Mouse (Mus musculus): ENCODE results near the gene Abhd15. TPM values are rescaled to one million over a fixed set of nuclear protein-coding genes. Genes with fewer than 3 reads are reported as not detected.

The Abhd15 gene
- total and polyA plus RNA-seq, 2 experiments from 2014 or later: 1.2 to 2.1 TPM

DNA sequence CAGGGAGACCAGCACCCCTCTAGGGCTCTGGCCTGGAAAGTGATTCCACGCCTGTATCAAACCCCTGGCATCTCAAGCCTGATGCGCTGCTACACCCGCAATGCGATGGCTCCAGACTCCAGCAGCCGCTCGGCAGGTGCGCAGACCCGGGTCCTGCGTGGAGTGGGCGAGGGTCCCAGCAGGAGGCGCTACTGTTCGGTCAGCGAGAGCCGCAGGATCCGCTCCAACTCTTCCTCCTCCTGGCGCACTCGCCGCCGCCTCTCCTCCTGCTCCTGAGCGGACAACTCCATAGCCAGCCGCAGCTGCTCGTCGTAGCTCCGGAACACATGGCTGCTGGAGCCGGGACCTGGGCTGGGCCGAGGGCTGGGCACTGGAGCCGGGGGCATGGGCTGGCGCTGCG lies 43.5 kb upstream of the Abhd15 start:
- 81% methylated on average over 29 of the region's 29 CpGs for WGBS
- TF ChIP-seq EP300 (IDR thresholded peaks at IDR 0.05; ENCODE audit: low read depth) (no peak), CTCF (IDR thresholded peaks at IDR 0.05; ENCODE audit: low read depth) (no peak)
- no peaks in the 10 kb centered on the region for H3K27me3 ChIP-seq (ENCODE audit: control insufficient read depth, insufficient read depth, low read length)
- peaks cover 11% of the 10 kb centered on the region for H3K36me3 ChIP-seq (replicated peaks; ENCODE audit: control insufficient read depth, insufficient read depth, low read length)
- no peak overlapping the region for H3K27ac ChIP-seq (ENCODE audit: low read depth)
- no peak for ATAC-seq (ENCODE audit: insufficient read depth, low read depth)
- no peak for DNase-seq (ENCODE audit: low spot score)
- H3K4me3 ChIP-seq (ENCODE audit: low read depth, low read length): no peak overlapping the region
- H3K9me3 ChIP-seq (replicated peaks; ENCODE audit: control insufficient read depth, low read length): no peaks in the 10 kb centered on the region
- no peak overlapping the region for H3K9ac ChIP-seq (replicated peaks; ENCODE audit: low read depth, low read length)
- H3K4me2 ChIP-seq (ENCODE audit: low read depth, low read length): no peak overlapping the region
- H3K4me1 ChIP-seq (ENCODE audit: control insufficient read depth, insufficient read depth): no peaks in the 10 kb centered on the region; the same call in 1 of the 2 replicates

DNA sequence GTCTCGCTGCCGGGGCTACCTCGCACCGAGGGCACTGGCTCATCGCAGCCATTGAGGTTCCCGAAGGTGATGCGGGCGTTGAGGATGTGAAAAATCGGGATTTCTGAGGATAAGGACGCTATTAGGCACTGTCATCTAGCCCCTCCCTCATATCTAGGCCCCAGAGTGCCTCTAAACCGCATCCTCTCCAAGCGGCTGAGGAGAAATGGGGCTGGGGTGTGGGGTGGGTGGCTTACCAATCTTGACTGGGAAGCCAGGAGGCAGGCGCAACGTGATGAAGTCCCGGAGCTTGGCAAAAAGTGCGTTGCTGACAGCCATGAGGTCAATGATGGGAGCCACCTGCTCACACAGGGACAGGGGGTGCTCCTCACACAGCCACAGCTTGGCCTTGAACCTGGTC lies 42.1 kb upstream of the Abhd15 start:
- Histone ChIP-seq H3K9me3 (replicated peaks; ENCODE audit: control insufficient read depth, low read length) (no peaks in the 10 kb centered on the region), H3K4me1 (ENCODE audit: control insufficient read depth, insufficient read depth) (no peaks in the 10 kb centered on the region; the same call in 1 of the 2 replicates), H3K27ac (ENCODE audit: low read depth) (no peak overlapping the region), H3K4me2 (ENCODE audit: low read depth, low read length) (no peak overlapping the region), H3K27me3 (ENCODE audit: control insufficient read depth, insufficient read depth, low read length) (no peaks in the 10 kb centered on the region), H3K4me3 (ENCODE audit: low read depth, low read length) (no peak overlapping the region), H3K36me3 (replicated peaks; ENCODE audit: control insufficient read depth, insufficient read depth, low read length) (peaks cover 11% of the 10 kb centered on the region), H3K9ac (replicated peaks; ENCODE audit: low read depth, low read length) (no peak overlapping the region)
- no peak for ATAC-seq (ENCODE audit: insufficient read depth, low read depth)
- DNase-seq (ENCODE audit: low spot score): no peak
- WGBS: 81% methylated on average over 16 of the region's 16 CpGs
- TF ChIP-seq EP300 (IDR thresholded peaks at IDR 0.05; ENCODE audit: low read depth): no peak
- TF ChIP-seq CTCF (IDR thresholded peaks at IDR 0.05; ENCODE audit: low read depth): no peak

DNA sequence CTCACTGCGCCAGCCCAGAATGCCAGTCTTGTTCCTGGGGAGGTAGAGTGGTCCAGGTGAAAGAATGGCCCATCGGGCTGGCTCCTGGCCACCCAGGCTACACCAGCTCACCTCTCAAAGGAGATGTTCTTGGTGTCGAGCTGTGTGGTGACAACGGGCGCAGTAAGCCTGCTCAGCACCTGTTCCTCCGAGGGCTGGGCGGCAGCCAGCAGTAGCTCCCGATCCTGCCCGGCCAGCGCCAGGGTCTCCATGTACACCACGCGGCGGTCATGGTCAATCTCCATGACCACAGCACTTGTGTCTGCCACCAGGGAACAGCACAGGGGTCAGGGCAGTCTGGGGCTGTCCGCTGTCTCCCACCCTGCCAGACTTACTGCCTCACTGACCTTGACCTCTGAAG lies 38.7 kb upstream of the Abhd15 start:
- 92% methylated on average over 14 of the region's 14 CpGs for WGBS

GRCm38 (mm10) chr11:77476895-77477294 lies 38.0 kb upstream of the Abhd15 start:
- H3K36me3 ChIP-seq (replicated peaks; ENCODE audit: control insufficient read depth, insufficient read depth, low read length): peaks cover 4% of the 10 kb centered on the region
- no peak overlapping the region for H3K4me3 ChIP-seq (ENCODE audit: low read depth, low read length)
- no peak for ATAC-seq (ENCODE audit: insufficient read depth, low read depth)
- no peaks in the 10 kb centered on the region for H3K9me3 ChIP-seq (replicated peaks; ENCODE audit: control insufficient read depth, low read length)
- H3K27me3 ChIP-seq (ENCODE audit: control insufficient read depth, insufficient read depth, low read length): no peaks in the 10 kb centered on the region
- DNase-seq (ENCODE audit: low spot score): no peak
- WGBS: 85% methylated on average over 6 of the region's 6 CpGs
- H3K4me2 ChIP-seq (ENCODE audit: low read depth, low read length): no peak overlapping the region
- TF ChIP-seq CTCF (IDR thresholded peaks at IDR 0.05; ENCODE audit: low read depth) (no peak), EP300 (IDR thresholded peaks at IDR 0.05; ENCODE audit: low read depth) (no peak)
- no peak overlapping the region for H3K9ac ChIP-seq (replicated peaks; ENCODE audit: low read depth, low read length)
- H3K27ac ChIP-seq (ENCODE audit: low read depth): no peak overlapping the region
- no peaks in the 10 kb centered on the region for H3K4me1 ChIP-seq (ENCODE audit: control insufficient read depth, insufficient read depth)

More for the DNA sequence above, 38.7 kb upstream of the Abhd15 start:
- no peak overlapping the region for H3K4me2 ChIP-seq (ENCODE audit: low read depth, low read length)
- ATAC-seq (ENCODE audit: insufficient read depth, low read depth) (no peak), DNase-seq (ENCODE audit: low spot score) (no peak)
- peaks cover 5% of the 10 kb centered on the region for H3K36me3 ChIP-seq (replicated peaks; ENCODE audit: control insufficient read depth, insufficient read depth, low read length)
- no peak overlapping the region for H3K4me3 ChIP-seq (ENCODE audit: low read depth, low read length)
- no peaks in the 10 kb centered on the region for H3K4me1 ChIP-seq (ENCODE audit: control insufficient read depth, insufficient read depth)
- H3K27ac ChIP-seq (ENCODE audit: low read depth): no peak overlapping the region
- H3K9ac ChIP-seq (replicated peaks; ENCODE audit: low read depth, low read length): no peak overlapping the region
- no peaks in the 10 kb centered on the region for H3K9me3 ChIP-seq (replicated peaks; ENCODE audit: control insufficient read depth, low read length)
- H3K27me3 ChIP-seq (ENCODE audit: control insufficient read depth, insufficient read depth, low read length): no peaks in the 10 kb centered on the region
- TF ChIP-seq EP300 (IDR thresholded peaks at IDR 0.05; ENCODE audit: low read depth) (no peak), CTCF (IDR thresholded peaks at IDR 0.05; ENCODE audit: low read depth) (no peak)

DNA sequence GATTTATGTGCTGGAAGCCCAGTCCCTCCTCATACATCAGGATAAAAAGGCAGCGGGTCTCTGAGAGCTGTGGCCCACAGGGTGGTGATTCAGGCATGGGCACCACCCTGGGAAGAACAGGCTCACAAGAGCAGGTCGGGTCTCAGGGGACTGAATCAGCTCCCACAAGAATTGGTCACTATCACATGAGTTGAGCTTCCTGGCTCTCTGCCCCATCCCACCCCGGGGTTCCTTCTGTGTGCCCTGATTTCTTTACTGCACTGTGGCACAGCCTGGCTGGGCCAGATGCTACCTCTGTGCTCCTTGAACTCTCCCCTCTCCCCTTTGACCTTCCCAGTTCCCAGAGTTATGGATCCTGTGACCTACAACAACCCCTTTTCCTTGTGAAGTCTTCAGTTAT lies 31.9 kb upstream of the Abhd15 start:
- H3K4me1 ChIP-seq (ENCODE audit: control insufficient read depth, insufficient read depth): peaks cover 6% of the 10 kb centered on the region
- no peaks in the 10 kb centered on the region for H3K27me3 ChIP-seq (ENCODE audit: control insufficient read depth, insufficient read depth, low read length)
- no peaks in the 10 kb centered on the region for H3K9me3 ChIP-seq (replicated peaks; ENCODE audit: control insufficient read depth, low read length)
- H3K4me2 ChIP-seq (ENCODE audit: low read depth, low read length): no peak overlapping the region
- no peak for TF ChIP-seq CTCF (IDR thresholded peaks at IDR 0.05; ENCODE audit: low read depth)
- TF ChIP-seq EP300 (IDR thresholded peaks at IDR 0.05; ENCODE audit: low read depth): no peak
- no peak overlapping the region for H3K4me3 ChIP-seq (ENCODE audit: low read depth, low read length)
- DNase-seq (ENCODE audit: low spot score) (no peak), ATAC-seq (ENCODE audit: insufficient read depth, low read depth) (no peak)
- no peak overlapping the region for H3K9ac ChIP-seq (replicated peaks; ENCODE audit: low read depth, low read length)
- H3K27ac ChIP-seq (ENCODE audit: low read depth): no peak overlapping the region
- WGBS: 52% methylated on average over 3 of the region's 3 CpGs
- no peaks in the 10 kb centered on the region for H3K36me3 ChIP-seq (replicated peaks; ENCODE audit: control insufficient read depth, insufficient read depth, low read length)

DNA sequence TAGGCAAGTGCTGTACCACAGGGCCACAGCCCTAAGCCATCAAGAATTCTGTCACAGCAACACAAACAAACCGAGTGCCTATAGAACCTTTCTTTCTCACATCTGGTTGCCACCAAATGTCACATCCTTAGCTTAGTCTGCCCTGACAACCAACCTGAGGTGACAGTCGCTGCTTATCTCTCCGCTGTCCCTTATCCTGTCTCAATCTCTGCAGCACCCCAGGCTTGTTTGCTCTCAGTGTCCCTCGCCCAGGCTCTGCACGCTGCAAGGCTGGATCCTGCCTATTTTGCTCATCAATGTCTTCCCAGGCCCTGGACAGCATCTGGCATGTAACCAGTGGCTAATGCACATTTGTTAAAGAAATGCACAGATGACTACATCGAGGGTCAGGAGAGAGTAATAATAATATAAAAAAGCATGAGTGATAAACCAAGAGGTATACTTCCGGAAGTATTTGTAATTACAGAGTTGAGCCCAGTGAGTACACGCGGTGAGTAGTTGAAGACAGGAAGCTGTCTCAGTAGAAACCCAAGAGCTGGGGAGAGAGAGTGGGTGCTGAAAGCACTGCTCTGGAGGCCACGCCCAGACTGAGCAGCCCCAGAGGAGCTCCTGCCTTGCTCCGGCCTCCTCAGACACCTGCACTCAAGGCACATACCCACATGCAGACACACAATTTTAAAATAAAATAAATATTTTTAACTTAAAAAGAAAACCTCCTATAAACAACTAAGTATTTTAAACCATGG lies 31.2 kb upstream of the Abhd15 start:
- ATAC-seq (ENCODE audit: insufficient read depth, low read depth): no peak
- Histone ChIP-seq H3K9ac (replicated peaks; ENCODE audit: low read depth, low read length) (no peak overlapping the region), H3K36me3 (replicated peaks; ENCODE audit: control insufficient read depth, insufficient read depth, low read length) (no peaks in the 10 kb centered on the region), H3K27me3 (ENCODE audit: control insufficient read depth, insufficient read depth, low read length) (no peaks in the 10 kb centered on the region), H3K4me1 (ENCODE audit: control insufficient read depth, insufficient read depth) (peaks cover 6% of the 10 kb centered on the region), H3K27ac (ENCODE audit: low read depth) (no peak overlapping the region), H3K4me3 (ENCODE audit: low read depth, low read length) (no peak overlapping the region), H3K9me3 (replicated peaks; ENCODE audit: control insufficient read depth, low read length) (no peaks in the 10 kb centered on the region), H3K4me2 (ENCODE audit: low read depth, low read length) (no peak overlapping the region)
- no peak for TF ChIP-seq EP300 (IDR thresholded peaks at IDR 0.05; ENCODE audit: low read depth)
- no peak for TF ChIP-seq CTCF (IDR thresholded peaks at IDR 0.05; ENCODE audit: low read depth)
- DNase-seq (ENCODE audit: low spot score): no peak
- 44% methylated on average over 11 of the region's 11 CpGs for WGBS

Data from heart, postnatal 0 days (tissue).